Mouse (Mus musculus) CD4-positive helper T cell, adult 2 months (primary cell): Measurements from ENCODE around the gene Gm28047.

Experiments used
- DNase-seq: peaks from one replicate; pipeline ENCODE4 v3.0.0-alpha.2; 2012; ENCODE audit warnings: low read depth, missing footprints, low spot score

Gm28047 gene

DNA sequence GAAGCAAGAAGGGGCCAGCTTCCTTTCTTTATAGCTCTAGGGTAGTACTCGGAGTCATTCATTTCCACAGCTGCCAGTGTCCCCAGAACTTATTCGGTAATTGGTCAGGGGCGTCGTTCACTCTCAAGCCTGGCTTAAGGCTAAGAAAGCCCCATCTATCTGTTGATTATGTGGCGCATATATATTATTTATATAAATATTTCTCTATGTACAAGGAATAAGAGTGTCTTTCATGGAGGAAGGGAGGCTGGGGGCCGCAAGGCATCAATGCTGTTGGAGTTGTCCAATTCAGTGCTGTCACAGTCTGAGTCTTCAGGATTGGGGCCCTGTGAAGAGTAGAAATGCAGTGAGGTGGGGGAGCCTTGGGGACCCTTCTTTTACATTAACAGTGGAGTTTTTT, 125.0 kb downstream of the Gm28047 start:
- no peak for DNase-seq

DNA sequence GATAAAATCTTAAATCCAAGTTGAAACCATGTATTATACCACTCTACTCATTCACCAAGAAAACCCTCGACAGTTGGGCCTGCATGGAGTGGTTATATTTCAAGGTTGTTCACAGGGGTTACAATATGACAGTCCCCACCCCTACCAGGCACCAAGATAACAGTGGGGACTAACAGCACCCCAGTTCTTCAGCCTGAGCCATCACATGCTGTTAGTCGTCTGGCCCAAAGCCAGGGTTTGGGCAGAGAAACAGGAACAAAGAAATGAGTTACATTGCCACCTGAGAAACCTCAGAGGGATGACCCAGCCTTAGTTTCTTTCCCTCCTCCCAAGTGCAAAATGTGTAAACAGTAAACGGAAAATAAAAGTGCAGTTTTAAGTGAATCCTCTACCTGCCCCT, 125.5 kb downstream of the Gm28047 start:
- DNase-seq, result no peak

- no peak for DNase-seq
These were observed 126.5 kb downstream of the Gm28047 start for GRCm38 (mm10) chr15:102498322-102498721.

- DNase-seq, result no peak
These were observed 137.2 kb downstream of the Gm28047 start for GRCm38 (mm10) chr15:102487664-102488063.

- DNase-seq, result no peak
These were observed 139.0 kb downstream of the Gm28047 start for GRCm38 (mm10) chr15:102485853-102486252.

GRCm38 (mm10) chr15:102483136-102483535, 141.7 kb downstream of the Gm28047 start:
- DNase-seq, result no peak

- no peak for DNase-seq
These were observed 150.3 kb downstream of the Gm28047 start for GRCm38 (mm10) chr15:102474520-102474919.
